10 mouse cellular contexts compared by ENCODE assay signal in the genomic region with DNA sequence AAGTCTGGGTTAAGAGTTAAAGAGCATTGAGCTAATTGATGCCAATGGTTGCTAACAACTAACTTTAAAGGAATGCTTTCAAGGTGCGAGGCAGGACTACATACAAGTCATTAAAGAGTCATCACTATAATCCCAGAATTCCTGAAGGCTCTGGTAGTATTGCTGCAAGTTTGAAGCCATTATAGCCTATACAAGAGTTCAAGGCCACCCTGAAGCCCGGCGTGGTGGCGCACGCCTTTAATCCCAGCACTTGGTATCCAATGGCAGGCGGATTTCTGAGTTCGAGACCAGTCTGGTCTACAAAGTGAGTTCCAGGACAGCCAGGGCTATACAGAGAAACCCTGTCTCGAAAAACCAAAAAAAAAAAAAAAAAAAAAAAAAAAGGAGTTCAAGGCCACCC. TPM values are rescaled to one million over a fixed set of nuclear protein-coding genes. Genes with fewer than 3 reads are reported as not detected.
A peak's percentile ranks its signal among the peaks of the same experiment; 100 is the strongest.
DNase-seq lines count a peak whose midpoint lies in the region; ATAC-seq and TF ChIP-seq lines count a peak whose summit lies in the region.
"Not testable (repeated sequence)": the region's sequence is repeated elsewhere in the genome, so short reads cannot be mapped to it uniquely, and the experiment has no call there.
"Had no signal": no experiment of that assay in that cellular context is flagged by ENCODE, and none has a peak within 500 bp of the region (broad histone marks: within the 10 kb centered on the region; RNA-seq: fewer than 3 reads in every experiment).

No protein-coding gene starts in this region.

- ATAC-seq in forebrain, embryonic 12.5 days (ENCODE audit: low FRiP score); heart, embryonic 15.5 days (replicated peaks; ENCODE audit: insufficient number of reproducible peaks, insufficient read depth, low FRiP score, low read depth); intestine, embryonic 16.5 days; limb, embryonic 14.5 days (ENCODE audit: low FRiP score, low read depth); neural tube, embryonic 13.5 days (ENCODE audit: low read depth): not testable (repeated sequence)

- H3K27ac ChIP-seq in brown adipose tissue, adult 24 weeks (replicated peaks; ENCODE audit: low read depth, low read length) = peak overlapping the region; percentile 93
- peak overlapping the region; percentile 95 for H3K27ac ChIP-seq in forebrain, embryonic 12.5 days
- H3K27ac ChIP-seq in heart, embryonic 15.5 days = peak overlapping the region; percentile 96
- H3K27ac ChIP-seq in intestine, embryonic 16.5 days (ENCODE audit: low read length) = peak overlapping the region; percentile 97
- peak overlapping the region; percentile 95 for H3K27ac ChIP-seq in limb, embryonic 14.5 days (replicated peaks; ENCODE audit: low read depth, low read length)
- H3K27ac ChIP-seq in macrophage = peak overlapping the region; percentile 81
- peak overlapping the region; percentile 93 for H3K27ac ChIP-seq in neural tube, embryonic 13.5 days (replicated peaks)

- H3K9me3 ChIP-seq in forebrain, embryonic 12.5 days; heart, embryonic 15.5 days (replicated peaks); intestine, embryonic 16.5 days (ENCODE audit: control insufficient read depth, low read length); limb, embryonic 14.5 days (ENCODE audit: control insufficient read depth, low read length); neural tube, embryonic 13.5 days: not testable (repeated sequence)

- H3K27me3 ChIP-seq in forebrain, embryonic 12.5 days; heart, embryonic 15.5 days; intestine, embryonic 16.5 days (replicated peaks; ENCODE audit: control insufficient read depth, insufficient read depth, low read length); limb, embryonic 14.5 days (ENCODE audit: control insufficient read depth, insufficient read depth, low read length); neural tube, embryonic 13.5 days: not testable (repeated sequence)

- not testable (repeated sequence) for H3K4me1 ChIP-seq in brown adipose tissue, adult 24 weeks (ENCODE audit: control insufficient read depth, insufficient read depth, insufficient read length, low read length)
- H3K4me1 ChIP-seq in forebrain, embryonic 12.5 days = peaks cover 23% of the 10 kb centered on the region
- H3K4me1 ChIP-seq in heart, embryonic 15.5 days (replicated peaks) = peaks cover 17% of the 10 kb centered on the region
- peaks cover 18% of the 10 kb centered on the region for H3K4me1 ChIP-seq in intestine, embryonic 16.5 days (ENCODE audit: control insufficient read depth, insufficient read depth, low read length)
- H3K4me1 ChIP-seq in limb, embryonic 14.5 days (ENCODE audit: control insufficient read depth, insufficient read depth, low read length) = peaks cover 15% of the 10 kb centered on the region
- H3K4me1 ChIP-seq in neural tube, embryonic 13.5 days (replicated peaks) = peaks cover 29% of the 10 kb centered on the region

- H3K9ac ChIP-seq in forebrain, embryonic 12.5 days = peak overlapping the region; percentile 95; the same call in 1 of the 2 replicates
- H3K9ac ChIP-seq in heart, embryonic 15.5 days = peak overlapping the region; percentile 58
- peak overlapping the region; percentile 95 for H3K9ac ChIP-seq in intestine, embryonic 16.5 days (ENCODE audit: low read depth, low read length)
- H3K9ac ChIP-seq in limb, embryonic 14.5 days (ENCODE audit: low read depth, low read length, severe bottlenecking) = peak overlapping the region; percentile 93; the same call in 1 of the 2 replicates
- peak overlapping the region; percentile 80; the same call in 1 of the 2 replicates for H3K9ac ChIP-seq in neural tube, embryonic 13.5 days

- peaks cover 70% of the 10 kb centered on the region for H3K79me2 ChIP-seq in macrophage (ENCODE audit: inconsistent target)

- H3K36me3 ChIP-seq in forebrain, embryonic 12.5 days (replicated peaks) = peaks cover 33% of the 10 kb centered on the region
- peaks cover 15% of the 10 kb centered on the region; the same call in 1 of the 2 replicates for H3K36me3 ChIP-seq in heart, embryonic 15.5 days
- H3K36me3 ChIP-seq in intestine, embryonic 16.5 days (ENCODE audit: control insufficient read depth, insufficient read depth, low read length) = peaks cover 23% of the 10 kb centered on the region
- H3K36me3 ChIP-seq in limb, embryonic 14.5 days (ENCODE audit: control insufficient read depth, insufficient read depth, low read length) = peaks cover 26% of the 10 kb centered on the region
- H3K36me3 ChIP-seq in macrophage (ENCODE audit: inconsistent target) = peaks cover 25% of the 10 kb centered on the region; the same call in 1 of the 2 replicates
- H3K36me3 ChIP-seq in neural tube, embryonic 13.5 days = peaks cover 29% of the 10 kb centered on the region

- peak overlapping the region; percentile 86 for H3K4me2 ChIP-seq in forebrain, embryonic 12.5 days
- peak overlapping the region; percentile 62 for H3K4me2 ChIP-seq in heart, embryonic 15.5 days
- H3K4me2 ChIP-seq in intestine, embryonic 16.5 days (ENCODE audit: low read depth, low read length) = peak overlapping the region; percentile 75
- peak overlapping the region; percentile 50 for H3K4me2 ChIP-seq in limb, embryonic 14.5 days (replicated peaks; ENCODE audit: low read depth, low read length, severe bottlenecking)
- H3K4me2 ChIP-seq in neural tube, embryonic 13.5 days = peak overlapping the region; percentile 84

- DNase-seq in A20 (ENCODE audit: low read depth, low spot score) = peak; percentile 48
- DNase-seq in limb, embryonic 14.5 days (ENCODE audit: low spot score) = not testable (repeated sequence)

- WGBS in forebrain, embryonic 12.5 days = 34% methylated on average over 8 of the region's 8 CpGs
- 26% methylated on average over 8 of the region's 8 CpGs for WGBS in heart, embryonic 15.5 days
- WGBS in intestine, embryonic 16.5 days = 20% methylated on average over 8 of the region's 8 CpGs
- WGBS in limb, embryonic 14.5 days = 20% methylated on average over 8 of the region's 8 CpGs
- WGBS in macrophage (ENCODE audit: missing documents) = 30% methylated on average over 1 of the region's 8 CpGs
- WGBS in neural tube, embryonic 13.5 days = 26% methylated on average over 8 of the region's 8 CpGs

- H3K4me3 ChIP-seq in brown adipose tissue, adult 24 weeks (ENCODE audit: insufficient read depth, low read depth, low read length) = peak overlapping the region; percentile 64
- peak overlapping the region; percentile 90 for H3K4me3 ChIP-seq in forebrain, embryonic 12.5 days (replicated peaks)
- peak overlapping the region; percentile 85 for H3K4me3 ChIP-seq in heart, embryonic 15.5 days
- H3K4me3 ChIP-seq in intestine, embryonic 16.5 days (ENCODE audit: low read length) = peak overlapping the region; percentile 86
- peak overlapping the region; percentile 90 for H3K4me3 ChIP-seq in limb, embryonic 14.5 days (replicated peaks; ENCODE audit: low read length)
- H3K4me3 ChIP-seq in macrophage (ENCODE audit: inconsistent target) = peak overlapping the region; percentile 44
- peak overlapping the region; percentile 60 for H3K4me3 ChIP-seq in neural tube, embryonic 13.5 days

- TF ChIP-seq POLR2A in limb, embryonic 14.5 days (IDR thresholded peaks at IDR 0.05; ENCODE audit: borderline replicate concordance, extremely low read depth, insufficient read depth, insufficient read length) = not testable (repeated sequence)

RNA-seq across cellular contexts. Expression of a gene that starts 0.6 kb away (rescaled TPM):
- polyA plus RNA-seq in brown adipose tissue, adult 24 weeks (2012; ENCODE audit: insufficient read depth, insufficient read length, missing spikeins) = 7.5 and 10.9 TPM in 2 replicates
- polyA plus RNA-seq in forebrain, embryonic 12.5 days (2016; fragmentation: Nextera tagmentation; extraction: Ambion mirVana) = 6.7 and 7.3 TPM in 2 replicates
- 3.3 and 5.5 TPM in 2 replicates for polyA plus RNA-seq in heart, embryonic 15.5 days (2015; fragmentation: Nextera tagmentation; extraction: Ambion mirVana)
- polyA plus RNA-seq in intestine, embryonic 16.5 days (2015; fragmentation: Nextera tagmentation; extraction: Ambion mirVana) = 3.5 and 4.0 TPM in 2 replicates
- polyA plus RNA-seq in limb, embryonic 14.5 days (2012; rRNA removed) = 53.2 and 72.3 TPM in 2 replicates
- polyA plus RNA-seq in limb, embryonic 14.5 days (2014; fragmentation: Nextera tagmentation; extraction: Ambion mirVana) = 6.6 and 7.8 TPM in 2 replicates
- 100 to 1,000 TPM in 15 of 26 experiments, 10 to 100 TPM in 11; 60.1 to 133 (median 104) TPM for total RNA-seq in macrophage (2018; cell fraction: chromatin; rRNA removed)
- total RNA-seq in macrophage (2018; cell fraction: cytosol; rRNA removed) = 10 to 100 TPM in 17 of 26 experiments, 1 to 10 TPM in 9; 6.0 to 18.3 (median 11.7) TPM
- 100 to 1,000 TPM in 1 of 26 experiments, 10 to 100 TPM in 25; 38.8 to 106 (median 57.4) TPM for total RNA-seq in macrophage (2018; cell fraction: nucleus; rRNA removed)
- polyA plus RNA-seq in macrophage (2018) = 11.9 to 13.8 TPM (median 12.4 TPM) in 3 replicates
- 6.2 and 6.3 TPM in 2 replicates for polyA plus RNA-seq in neural tube, embryonic 13.5 days (2015; fragmentation: Nextera tagmentation; extraction: Ambion mirVana)

RNA-seq across cellular contexts. Expression of a gene that starts 0.8 kb away (rescaled TPM):
- not detected in 2 replicates for polyA plus RNA-seq in brown adipose tissue, adult 24 weeks (2012; ENCODE audit: insufficient read depth, insufficient read length, missing spikeins)
- polyA plus RNA-seq in forebrain, embryonic 12.5 days (2016; fragmentation: Nextera tagmentation; extraction: Ambion mirVana) = 11.0 and 12.8 TPM in 2 replicates
- 1.7 and 3.7 TPM in 2 replicates for polyA plus RNA-seq in heart, embryonic 15.5 days (2015; fragmentation: Nextera tagmentation; extraction: Ambion mirVana)
- 10.1 and 13.7 TPM in 2 replicates for polyA plus RNA-seq in intestine, embryonic 16.5 days (2015; fragmentation: Nextera tagmentation; extraction: Ambion mirVana)
- 48.1 and 49.4 TPM in 2 replicates for polyA plus RNA-seq in limb, embryonic 14.5 days (2012; rRNA removed)
- 36.7 and 37.3 TPM in 2 replicates for polyA plus RNA-seq in limb, embryonic 14.5 days (2014; fragmentation: Nextera tagmentation; extraction: Ambion mirVana)
- total RNA-seq in macrophage (2018; cell fraction: chromatin; rRNA removed) = 1 to 10 TPM in 9 of 26 experiments, under 1 TPM in 17; 0.25 to 2.8 (median 0.83) TPM
- under 1 TPM; 0.14 to 0.69 (median 0.33) TPM for total RNA-seq in macrophage (2018; cell fraction: cytosol; rRNA removed)
- total RNA-seq in macrophage (2018; cell fraction: nucleus; rRNA removed) = 1 to 10 TPM in 11 of 26 experiments, under 1 TPM in 12, not detected in 3; 0.34 to 1.9 (median 0.99) TPM
- polyA plus RNA-seq in macrophage (2018) = 0.28 to 1.1 TPM (median 0.37 TPM) in 3 replicates
- 40.0 and 43.3 TPM in 2 replicates for polyA plus RNA-seq in neural tube, embryonic 13.5 days (2015; fragmentation: Nextera tagmentation; extraction: Ambion mirVana)
- total RNA-seq: granulocyte monocyte progenitor cell, adult 5-6 weeks had no signal

RNA-seq across cellular contexts. Expression of a gene that starts 4.3 kb away (rescaled TPM):
- polyA plus RNA-seq in brown adipose tissue, adult 24 weeks (2012; ENCODE audit: insufficient read depth, insufficient read length, missing spikeins) = not detected in 2 replicates
- polyA plus RNA-seq in forebrain, embryonic 12.5 days (2016; fragmentation: Nextera tagmentation; extraction: Ambion mirVana) = 0.69 TPM in 1 of 2 replicates, not detected in the other
- polyA plus RNA-seq in heart, embryonic 15.5 days (2015; fragmentation: Nextera tagmentation; extraction: Ambion mirVana) = 0.78 TPM in 1 of 2 replicates, not detected in the other
- polyA plus RNA-seq in intestine, embryonic 16.5 days (2015; fragmentation: Nextera tagmentation; extraction: Ambion mirVana) = 3.6 and 4.7 TPM in 2 replicates
- polyA plus RNA-seq in limb, embryonic 14.5 days (2012; rRNA removed) = not detected in 2 replicates
- 0.57 and 1.9 TPM in 2 replicates for polyA plus RNA-seq in limb, embryonic 14.5 days (2014; fragmentation: Nextera tagmentation; extraction: Ambion mirVana)
- not detected for total RNA-seq in macrophage (2018; cell fraction: chromatin; rRNA removed)
- under 1 TPM in 4 of 26 experiments, not detected in 22; 0.14 to 0.18 (median 0.16) TPM for total RNA-seq in macrophage (2018; cell fraction: cytosol; rRNA removed)
- not detected for total RNA-seq in macrophage (2018; cell fraction: nucleus; rRNA removed)
- not detected in 3 replicates for polyA plus RNA-seq in macrophage (2018)
- polyA plus RNA-seq in neural tube, embryonic 13.5 days (2015; fragmentation: Nextera tagmentation; extraction: Ambion mirVana) = 0.61 TPM in 1 of 2 replicates, not detected in the other
- total RNA-seq: layer of hippocampus, postnatal 25 days had no signal

RNA-seq across cellular contexts. Expression of a gene that starts 5.1 kb away (rescaled TPM):
- polyA plus RNA-seq in brown adipose tissue, adult 24 weeks (2012; ENCODE audit: insufficient read depth, insufficient read length, missing spikeins) = 10.5 and 11.9 TPM in 2 replicates
- polyA plus RNA-seq in forebrain, embryonic 12.5 days (2016; fragmentation: Nextera tagmentation; extraction: Ambion mirVana) = 64.9 and 67.3 TPM in 2 replicates
- polyA plus RNA-seq in heart, embryonic 15.5 days (2015; fragmentation: Nextera tagmentation; extraction: Ambion mirVana) = 26.2 and 31.4 TPM in 2 replicates
- 25.4 and 27.1 TPM in 2 replicates for polyA plus RNA-seq in intestine, embryonic 16.5 days (2015; fragmentation: Nextera tagmentation; extraction: Ambion mirVana)
- 42.4 and 50.8 TPM in 2 replicates for polyA plus RNA-seq in limb, embryonic 14.5 days (2012; rRNA removed)
- 37.5 and 42.0 TPM in 2 replicates for polyA plus RNA-seq in limb, embryonic 14.5 days (2014; fragmentation: Nextera tagmentation; extraction: Ambion mirVana)
- total RNA-seq in macrophage (2018; cell fraction: chromatin; rRNA removed) = 10 to 100 TPM; 13.0 to 40.4 (median 25.7) TPM
- 10 to 100 TPM; 16.2 to 26.9 (median 24.0) TPM for total RNA-seq in macrophage (2018; cell fraction: cytosol; rRNA removed)
- total RNA-seq in macrophage (2018; cell fraction: nucleus; rRNA removed) = 10 to 100 TPM; 12.4 to 39.0 (median 26.5) TPM
- polyA plus RNA-seq in macrophage (2018) = 16.5 to 21.5 TPM (median 18.2 TPM) in 3 replicates
- 43.0 and 43.7 TPM in 2 replicates for polyA plus RNA-seq in neural tube, embryonic 13.5 days (2015; fragmentation: Nextera tagmentation; extraction: Ambion mirVana)

RNA-seq across cellular contexts. Expression of a gene that starts 5.4 kb away (rescaled TPM):
- 12.4 and 19.4 TPM in 2 replicates for polyA plus RNA-seq in brown adipose tissue, adult 24 weeks (2012; ENCODE audit: insufficient read depth, insufficient read length, missing spikeins)
- polyA plus RNA-seq in forebrain, embryonic 12.5 days (2016; fragmentation: Nextera tagmentation; extraction: Ambion mirVana) = 9.5 and 9.6 TPM in 2 replicates
- polyA plus RNA-seq in heart, embryonic 15.5 days (2015; fragmentation: Nextera tagmentation; extraction: Ambion mirVana) = 11.3 and 12.1 TPM in 2 replicates
- polyA plus RNA-seq in intestine, embryonic 16.5 days (2015; fragmentation: Nextera tagmentation; extraction: Ambion mirVana) = 24.3 and 27.3 TPM in 2 replicates
- polyA plus RNA-seq in limb, embryonic 14.5 days (2012; rRNA removed) = 17.0 and 20.9 TPM in 2 replicates
- 12.1 and 16.7 TPM in 2 replicates for polyA plus RNA-seq in limb, embryonic 14.5 days (2014; fragmentation: Nextera tagmentation; extraction: Ambion mirVana)
- 10 to 100 TPM in 5 of 26 experiments, 1 to 10 TPM in 20, under 1 TPM in 1; 0.82 to 15.8 (median 6.2) TPM for total RNA-seq in macrophage (2018; cell fraction: chromatin; rRNA removed)
- 10 to 100 TPM in 23 of 26 experiments, 1 to 10 TPM in 3; 7.3 to 21.6 (median 15.8) TPM for total RNA-seq in macrophage (2018; cell fraction: cytosol; rRNA removed)
- total RNA-seq in macrophage (2018; cell fraction: nucleus; rRNA removed) = 10 to 100 TPM in 10 of 26 experiments, 1 to 10 TPM in 16; 2.6 to 16.1 (median 8.0) TPM
- 13.7 to 24.6 TPM (median 14.3 TPM) in 3 replicates for polyA plus RNA-seq in macrophage (2018)
- 8.4 and 9.1 TPM in 2 replicates for polyA plus RNA-seq in neural tube, embryonic 13.5 days (2015; fragmentation: Nextera tagmentation; extraction: Ambion mirVana)
